Mouse (Mus musculus) forebrain, embryonic 11.5 days (tissue): Measurements from ENCODE around the gene Cfap99. TPM values are rescaled to one million over a fixed set of nuclear protein-coding genes. Genes with fewer than 3 reads are reported as not detected.

Experiments
- ATAC-seq: fragments of 200-750 bp; cut with Nextera tagmentation; replicated peaks from 2 replicates; pipeline ENCODE4 v1.8.0; 2017; ENCODE audit warnings: moderate TSS enrichment; ENCODE audit not compliant: low FRiP score
- DNase-seq: peaks from one replicate; pipeline ENCODE4 v3.0.0-alpha.2; 2017; ENCODE audit warnings: low spot score
- H3K27ac ChIP-seq: fragments of 300-500 bp; sonication (generic); 2 replicates; pipeline ENCODE4 v1.5.1; 2014; ENCODE audit warnings: low read depth, low read length
- H3K27me3 ChIP-seq: fragments of 300-500 bp; sonication (generic); 2 replicates; pipeline ENCODE4 v1.6.1; 2014; ENCODE audit warnings: mild to moderate bottlenecking, low read length, mixed read lengths; ENCODE audit not compliant: control insufficient read depth, insufficient read depth
- H3K36me3 ChIP-seq: fragments of 300-500 bp; sonication (generic); 2 replicates; pipeline ENCODE4 v1.6.1; 2014; ENCODE audit warnings: mild to moderate bottlenecking, low read length, moderate library complexity, mixed read lengths; ENCODE audit not compliant: control insufficient read depth, insufficient read depth
- H3K4me1 ChIP-seq: fragments of 300-500 bp; sonication (generic); replicated peaks from 2 replicates; pipeline ENCODE4 v1.6.1; 2014; ENCODE audit warnings: low read length, mixed read lengths; ENCODE audit not compliant: control insufficient read depth, insufficient read depth
- H3K4me2 ChIP-seq: fragments of 300-500 bp; sonication (generic); 2 replicates; pipeline ENCODE4 v1.6.1; 2014; ENCODE audit warnings: low read depth, mild to moderate bottlenecking, low read length, moderate library complexity, mixed read lengths; ENCODE audit not compliant: severe bottlenecking
- H3K4me3 ChIP-seq: fragments of 300-500 bp; sonication (generic); 2 replicates; pipeline ENCODE4 v1.5.1; 2014; ENCODE audit warnings: low read depth, low read length
- H3K9ac ChIP-seq: fragments of 300-500 bp; sonication (generic); 2 replicates; pipeline ENCODE4 v1.6.1; 2014; ENCODE audit warnings: low read length
- H3K9me3 ChIP-seq: fragments of 300-500 bp; sonication (generic); 2 replicates; pipeline ENCODE4 v1.6.1; 2016; ENCODE audit warnings: low read length, mixed read lengths; ENCODE audit not compliant: control insufficient read depth
- WGBS: fragments of 180-500 bp; shearing (Covaris S2); extraction: QIAGEN DNeasy Blood & Tissue Kit; methylation state at CpG from one replicate; pipeline ENCODE4 v1.1.7; 2014; 5-methylcytosine and 5-hydroxymethylcytosine counted together
- polyA plus RNA-seq: library from polyadenylated mRNA; unstranded; fragments of >200 nt; fragmentation: Nextera tagmentation; extraction: Ambion mirVana; gene quantifications from 2 replicates; pipeline ENCODE4 v1.2.1, GENCODE M21; 2014

Gene Cfap99
- polyA plus RNA-seq, 1 experiment from 2014 or later: not detected

- Histone ChIP-seq H3K4me1 (no peaks in the 10 kb centered on the region), H3K27ac (no peak overlapping the region), H3K9me3 (no peaks in the 10 kb centered on the region), H3K27me3 (no peaks in the 10 kb centered on the region), H3K36me3 (no peaks in the 10 kb centered on the region), H3K4me2 (no peak overlapping the region), H3K9ac (no peak overlapping the region), H3K4me3 (no peak overlapping the region)
- DNase-seq (no peak), ATAC-seq (no peak)
- 75% methylated on average over 5 of the region's 5 CpGs for WGBS
These were observed 15.1 kb upstream of the Cfap99 start for GRCm38 (mm10) chr5:34273251-34273681.

GRCm38 (mm10) chr5:34274268-34274667 is 14.1 kb upstream of the Cfap99 start:
- H3K4me1 ChIP-seq: no peaks in the 10 kb centered on the region
- no peak overlapping the region for H3K4me2 ChIP-seq
- H3K27ac ChIP-seq: no peak overlapping the region
- no peaks in the 10 kb centered on the region for H3K27me3 ChIP-seq
- H3K36me3 ChIP-seq: no peaks in the 10 kb centered on the region
- H3K9me3 ChIP-seq: no peaks in the 10 kb centered on the region
- no peak overlapping the region for H3K9ac ChIP-seq
- no peak overlapping the region for H3K4me3 ChIP-seq
- DNase-seq (no peak), ATAC-seq (no peak)
- WGBS: 94% methylated on average over 3 of the region's 3 CpGs

GRCm38 (mm10) chr5:34274676-34275293 is 13.6 kb upstream of the Cfap99 start:
- Histone ChIP-seq H3K4me1 (no peaks in the 10 kb centered on the region), H3K9ac (no peak overlapping the region), H3K4me3 (no peak overlapping the region), H3K27me3 (no peaks in the 10 kb centered on the region), H3K27ac (no peak overlapping the region), H3K9me3 (no peaks in the 10 kb centered on the region), H3K36me3 (no peaks in the 10 kb centered on the region), H3K4me2 (no peak overlapping the region)
- ATAC-seq (no peak), DNase-seq (no peak)
- 93% methylated on average over 10 of the region's 10 CpGs for WGBS

GRCm38 (mm10) chr5:34276191-34276590 is 12.2 kb upstream of the Cfap99 start:
- no peak for ATAC-seq
- DNase-seq: no peak
- no peaks in the 10 kb centered on the region for H3K9me3 ChIP-seq
- H3K27me3 ChIP-seq: no peaks in the 10 kb centered on the region
- no peaks in the 10 kb centered on the region for H3K4me1 ChIP-seq
- H3K27ac ChIP-seq: no peak overlapping the region
- no peak overlapping the region for H3K4me3 ChIP-seq
- WGBS: 90% methylated on average over 7 of the region's 7 CpGs
- no peak overlapping the region for H3K9ac ChIP-seq
- H3K4me2 ChIP-seq: no peak overlapping the region
- no peaks in the 10 kb centered on the region for H3K36me3 ChIP-seq

GRCm38 (mm10) chr5:34276746-34277145 is 11.7 kb upstream of the Cfap99 start:
- DNase-seq (no peak), ATAC-seq (no peak)
- Histone ChIP-seq H3K27ac (no peak overlapping the region), H3K27me3 (no peaks in the 10 kb centered on the region), H3K4me2 (no peak overlapping the region), H3K36me3 (no peaks in the 10 kb centered on the region), H3K9ac (no peak overlapping the region), H3K4me1 (no peaks in the 10 kb centered on the region), H3K9me3 (no peaks in the 10 kb centered on the region), H3K4me3 (no peak overlapping the region)
- WGBS: 89% methylated on average over 6 of the region's 6 CpGs

GRCm38 (mm10) chr5:34278058-34278457 is 10.3 kb upstream of the Cfap99 start:
- H3K27ac ChIP-seq: no peak overlapping the region
- H3K9me3 ChIP-seq: no peaks in the 10 kb centered on the region
- H3K9ac ChIP-seq: no peak overlapping the region
- no peak overlapping the region for H3K4me2 ChIP-seq
- 84% methylated on average over 4 of the region's 4 CpGs for WGBS
- no peaks in the 10 kb centered on the region for H3K27me3 ChIP-seq
- H3K4me3 ChIP-seq: no peak overlapping the region
- ATAC-seq (no peak), DNase-seq (no peak)
- no peaks in the 10 kb centered on the region for H3K36me3 ChIP-seq
- H3K4me1 ChIP-seq: no peaks in the 10 kb centered on the region

- Histone ChIP-seq H3K27me3 (no peaks in the 10 kb centered on the region), H3K27ac (no peak overlapping the region), H3K9ac (no peak overlapping the region), H3K36me3 (no peaks in the 10 kb centered on the region), H3K9me3 (no peaks in the 10 kb centered on the region), H3K4me2 (no peak overlapping the region), H3K4me3 (no peak overlapping the region), H3K4me1 (no peaks in the 10 kb centered on the region)
- 82% methylated on average over 9 of the region's 9 CpGs for WGBS
- no peak for DNase-seq
- no peak for ATAC-seq
These were observed 9.2 kb upstream of the Cfap99 start for GRCm38 (mm10) chr5:34279214-34279613.

GRCm38 (mm10) chr5:34280976-34281375 is 7.4 kb upstream of the Cfap99 start:
- H3K36me3 ChIP-seq: no peaks in the 10 kb centered on the region
- 92% methylated on average over 7 of the region's 7 CpGs for WGBS
- ATAC-seq: no peak
- no peak overlapping the region for H3K9ac ChIP-seq
- no peaks in the 10 kb centered on the region for H3K4me1 ChIP-seq
- H3K4me3 ChIP-seq: no peak overlapping the region
- no peaks in the 10 kb centered on the region for H3K9me3 ChIP-seq
- no peak overlapping the region for H3K27ac ChIP-seq
- peaks cover 4% of the 10 kb centered on the region for H3K27me3 ChIP-seq
- DNase-seq: no peak
- H3K4me2 ChIP-seq: no peak overlapping the region

GRCm38 (mm10) chr5:34283355-34283754 is 5.0 kb upstream of the Cfap99 start:
- no peaks in the 10 kb centered on the region for H3K36me3 ChIP-seq
- H3K9me3 ChIP-seq: no peaks in the 10 kb centered on the region
- no peak overlapping the region for H3K9ac ChIP-seq
- H3K4me1 ChIP-seq: peaks cover 6% of the 10 kb centered on the region
- peaks cover 28% of the 10 kb centered on the region for H3K27me3 ChIP-seq
- no peak overlapping the region for H3K4me3 ChIP-seq
- 82% methylated on average over 5 of the region's 5 CpGs for WGBS
- DNase-seq (no peak), ATAC-seq (no peak)
- no peak overlapping the region for H3K4me2 ChIP-seq
- H3K27ac ChIP-seq: no peak overlapping the region
